Mouse (Mus musculus) CH12F3 (cell line): ENCODE data around the gene Cpne8.
"Not testable (repeated sequence)": the region's sequence is repeated elsewhere in the genome, so short reads cannot be mapped to it uniquely, and the experiment has no call there.

Experiments used
- in situ Hi-C: fragments of 300-500 bp; cut with MboI; formaldehyde crosslinking; loops from 2 replicates; pipeline ENCODE4 v1.14.3; 2020; ENCODE audit warnings: low sequenced_read_pairs

The Cpne8 gene

DNA sequence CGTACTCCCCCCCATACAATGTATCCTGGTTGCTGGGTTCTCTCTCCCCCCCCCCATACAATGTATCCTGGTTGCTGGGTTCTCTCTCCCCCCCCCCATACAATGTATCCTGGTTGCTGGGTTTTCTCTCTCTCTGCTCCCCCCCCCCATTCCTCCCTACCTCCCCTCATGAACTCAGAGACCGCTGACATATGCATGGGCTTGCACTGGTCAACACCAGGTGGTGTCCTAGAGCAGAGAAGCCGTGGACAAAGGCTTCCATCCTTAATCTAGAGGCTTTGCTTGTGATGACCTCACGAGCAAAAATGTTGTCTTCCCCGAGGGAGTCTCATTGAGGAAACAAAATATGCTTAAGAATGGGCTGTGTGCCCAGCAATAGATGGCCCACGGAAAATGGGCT lies 187.7 kb downstream of the Cpne8 start:
- in situ Hi-C loops = no loop called here

DNA sequence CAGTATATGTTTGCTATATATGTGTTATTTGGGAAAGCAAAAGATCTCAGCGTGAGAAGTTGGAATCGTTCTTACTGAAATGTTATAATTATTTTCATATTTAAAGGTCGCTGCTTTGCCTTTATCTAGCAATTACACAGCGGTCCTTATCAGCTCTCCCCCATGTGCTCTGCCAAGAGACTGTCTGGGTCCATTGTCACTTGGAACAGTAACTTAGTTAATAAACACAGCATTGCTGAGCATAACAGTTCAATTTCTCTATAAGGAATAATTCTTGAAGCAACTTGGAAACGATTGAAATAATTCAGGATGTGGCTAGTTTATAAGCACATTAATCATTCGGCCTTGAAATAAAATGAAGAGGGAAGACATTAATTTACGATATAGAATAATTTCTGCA lies 189.0 kb downstream of the Cpne8 start:
- in situ Hi-C loops = no loop called here

GRCm38 (mm10) chr15:90470561-90470960 lies 208.7 kb downstream of the Cpne8 start:
- in situ Hi-C loops = not testable (repeated sequence)

DNA sequence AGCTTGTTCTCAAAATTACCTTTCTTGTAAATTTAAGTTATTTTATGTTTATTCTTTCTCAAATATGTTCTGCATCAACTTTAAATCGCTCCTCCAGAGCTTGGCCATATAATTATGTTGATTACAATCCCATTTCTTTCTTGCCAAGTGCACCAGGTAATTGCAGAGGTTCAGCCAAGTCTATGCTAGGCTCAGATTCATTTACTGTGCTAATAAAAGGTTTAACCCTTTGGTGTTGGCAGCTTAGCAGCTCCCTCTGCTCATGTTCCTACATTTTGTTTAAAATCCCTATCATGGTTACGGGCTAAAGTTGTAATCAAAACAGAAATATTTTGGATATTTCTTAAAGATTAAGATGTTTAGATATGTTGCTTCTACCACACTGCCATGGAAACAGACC lies 216.0 kb downstream of the Cpne8 start:
- in situ Hi-C loops = no loop called here

- in situ Hi-C loops = no loop called here
Measured at GRCm38 (mm10) chr15:90446076-90446475, 233.2 kb downstream of the Cpne8 start.
